Mouse (Mus musculus) heart, embryonic 11.5 days (tissue): ENCODE measurements around the gene Lingo4. TPM values are rescaled to one million over a fixed set of nuclear protein-coding genes. Genes with fewer than 3 reads are reported as not detected.
A peak's percentile ranks its signal among the peaks of the same experiment; 100 is the strongest.

Experiments used
- ATAC-seq: fragments of 200-750 bp; cut with Nextera tagmentation; replicated peaks from 2 replicates; pipeline ENCODE4 v1.8.0; 2017; ENCODE audit warnings: moderate library complexity; ENCODE audit not compliant: insufficient number of reproducible peaks, low FRiP score, low TSS enrichment
- H3K27ac ChIP-seq: fragments of 300-500 bp; sonication (generic); 2 replicates; pipeline ENCODE4 v1.5.1; 2014; ENCODE audit warnings: mild to moderate bottlenecking, low read depth, low read length
- H3K27me3 ChIP-seq: fragments of 300-500 bp; sonication (generic); 2 replicates; pipeline ENCODE4 v1.6.1; 2014; ENCODE audit warnings: mild to moderate bottlenecking, low read length, mixed read lengths; ENCODE audit not compliant: control insufficient read depth, insufficient read depth
- H3K36me3 ChIP-seq: fragments of 300-500 bp; sonication (generic); 2 replicates; pipeline ENCODE4 v1.6.1; 2014; ENCODE audit warnings: mild to moderate bottlenecking, low read length, moderate library complexity, mixed read lengths; ENCODE audit not compliant: control insufficient read depth, insufficient read depth
- H3K4me1 ChIP-seq: fragments of 300-500 bp; sonication (generic); 2 replicates; pipeline ENCODE4 v1.6.1; 2014; ENCODE audit warnings: low read length; ENCODE audit not compliant: control insufficient read depth, insufficient read depth
- H3K4me2 ChIP-seq: fragments of 300-500 bp; sonication (generic); 2 replicates; pipeline ENCODE4 v1.6.1; 2014; ENCODE audit warnings: mild to moderate bottlenecking, moderate library complexity
- H3K4me3 ChIP-seq: fragments of 300-500 bp; sonication (generic); 2 replicates; pipeline ENCODE4 v1.5.1; 2014; ENCODE audit warnings: low read depth, low read length
- H3K9ac ChIP-seq: fragments of 300-500 bp; sonication (generic); 2 replicates; pipeline ENCODE4 v1.6.1; 2014; ENCODE audit warnings: mild to moderate bottlenecking, low read depth, low read length, moderate library complexity
- H3K9me3 ChIP-seq: fragments of 300-500 bp; sonication (generic); replicated peaks from 2 replicates; pipeline ENCODE4 v1.6.1; 2016; ENCODE audit warnings: low read length; ENCODE audit not compliant: control insufficient read depth
- WGBS: fragments of 180-500 bp; shearing (Covaris S2); extraction: QIAGEN DNeasy Blood & Tissue Kit; methylation state at CpG from one replicate; pipeline ENCODE4 v1.1.7; 2014; ENCODE audit not compliant: insufficient replicate concordance; 5-methylcytosine and 5-hydroxymethylcytosine counted together
- polyA plus RNA-seq: library from polyadenylated mRNA; unstranded; fragments of >200 nt; fragmentation: Nextera tagmentation; extraction: Ambion mirVana; gene quantifications from 2 replicates; pipeline ENCODE4 v1.2.1, GENCODE M21; 2014

The Lingo4 gene
- polyA plus RNA-seq, 1 experiment from 2014 or later: not detected

GRCm38 (mm10) chr3:94369709-94370108 lies 28.6 kb upstream of the Lingo4 start:
- H3K4me3 ChIP-seq: no peak overlapping the region
- H3K9me3 ChIP-seq: no peaks in the 10 kb centered on the region
- no peak overlapping the region for H3K9ac ChIP-seq
- peaks cover 12% of the 10 kb centered on the region for H3K4me1 ChIP-seq
- ATAC-seq: no peak
- H3K27ac ChIP-seq: no peak overlapping the region
- no peaks in the 10 kb centered on the region for H3K36me3 ChIP-seq
- H3K27me3 ChIP-seq: peaks cover 23% of the 10 kb centered on the region
- no peak overlapping the region for H3K4me2 ChIP-seq
- WGBS: 17% methylated on average over 2 of the region's 2 CpGs

DNA sequence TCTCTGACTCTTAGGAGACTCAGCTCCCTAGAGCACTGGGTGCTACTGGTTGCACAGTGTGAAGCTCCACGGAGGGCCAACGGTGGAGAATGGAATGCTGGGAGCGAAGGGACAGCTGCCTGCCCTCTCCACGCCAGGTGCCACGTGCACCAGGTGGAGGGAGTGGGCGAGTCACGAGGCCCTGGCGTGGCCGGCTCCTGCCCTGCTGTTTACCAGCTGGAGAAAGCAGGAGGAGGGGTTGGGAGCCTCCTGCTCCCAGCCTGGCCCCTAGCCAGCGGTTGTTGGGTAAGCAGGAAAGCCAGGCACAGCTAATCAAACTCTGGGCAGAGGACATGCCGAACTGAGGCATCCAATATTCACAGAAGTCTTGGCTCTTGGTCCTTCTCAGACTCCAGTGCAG lies 26.7 kb upstream of the Lingo4 start:
- ATAC-seq: peak; percentile 33; the same call in 1 of the 2 replicates
- H3K4me1 ChIP-seq: peaks cover 12% of the 10 kb centered on the region
- no peaks in the 10 kb centered on the region for H3K9me3 ChIP-seq
- H3K4me3 ChIP-seq: peak overlapping the region; percentile 11; the same call in 1 of the 2 replicates
- H3K9ac ChIP-seq: peak overlapping the region; percentile 49; the same call in 1 of the 2 replicates
- no peak overlapping the region for H3K27ac ChIP-seq
- 2% methylated on average over 11 of the region's 11 CpGs for WGBS
- H3K36me3 ChIP-seq: no peaks in the 10 kb centered on the region
- peaks cover 18% of the 10 kb centered on the region for H3K27me3 ChIP-seq
- H3K4me2 ChIP-seq: peak overlapping the region; percentile 56

DNA sequence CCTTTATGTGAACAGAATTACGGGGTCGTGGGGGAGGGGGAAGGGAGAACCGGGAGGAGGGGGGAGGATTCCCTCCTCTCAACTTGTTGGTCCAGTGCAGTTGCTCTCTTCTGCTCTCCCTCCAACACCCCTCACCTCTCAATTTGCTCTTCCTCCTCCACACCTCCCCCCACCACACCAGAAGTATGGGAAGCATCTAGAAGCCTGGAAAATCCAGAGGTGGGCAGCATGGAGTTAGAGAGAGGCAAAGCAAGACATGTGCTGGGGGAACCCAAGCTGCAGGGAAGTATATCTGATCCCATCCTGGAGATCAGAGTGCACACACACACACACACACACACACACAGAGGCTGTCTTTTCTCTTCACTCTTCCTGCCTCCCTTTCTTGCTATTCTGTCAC lies 26.3 kb upstream of the Lingo4 start:
- Histone ChIP-seq H3K36me3 (no peaks in the 10 kb centered on the region), H3K4me3 (peak overlapping the region; percentile 11; the same call in 1 of the 2 replicates), H3K9me3 (no peaks in the 10 kb centered on the region), H3K27ac (no peak overlapping the region), H3K4me2 (peak overlapping the region; percentile 56), H3K4me1 (peaks cover 12% of the 10 kb centered on the region), H3K9ac (0 out of 2 replicates have a peak overlapping the region, but pooled peaks have one; percentile 49), H3K27me3 (peaks cover 18% of the 10 kb centered on the region)
- no peak for ATAC-seq
- WGBS: 3% methylated on average over 3 of the region's 3 CpGs

- Histone ChIP-seq H3K4me3 (peak within 1 kb of the TSS; percentile 23), H3K9ac (peak within 1 kb of the TSS; percentile 49; the same call in 1 of the 2 replicates), H3K4me2 (peak within 1 kb of the TSS; percentile 61), H3K9me3 (no peaks in the 10 kb centered on the region), H3K36me3 (no peaks in the 10 kb centered on the region), H3K4me1 (peaks cover 12% of the 10 kb centered on the region), H3K27ac (no peak within 1 kb of the TSS), H3K27me3 (peaks cover 18% of the 10 kb centered on the region)
- WGBS: 7% methylated on average over 5 of the region's 5 CpGs
- no peak for ATAC-seq
Observed at GRCm38 (mm10) chr3:94372641-94373040, 25.7 kb upstream of the Lingo4 start, which contains the start of gene Rorc. Gene Rorc, plus strand, starts transcription at chr3:94372794.

DNA sequence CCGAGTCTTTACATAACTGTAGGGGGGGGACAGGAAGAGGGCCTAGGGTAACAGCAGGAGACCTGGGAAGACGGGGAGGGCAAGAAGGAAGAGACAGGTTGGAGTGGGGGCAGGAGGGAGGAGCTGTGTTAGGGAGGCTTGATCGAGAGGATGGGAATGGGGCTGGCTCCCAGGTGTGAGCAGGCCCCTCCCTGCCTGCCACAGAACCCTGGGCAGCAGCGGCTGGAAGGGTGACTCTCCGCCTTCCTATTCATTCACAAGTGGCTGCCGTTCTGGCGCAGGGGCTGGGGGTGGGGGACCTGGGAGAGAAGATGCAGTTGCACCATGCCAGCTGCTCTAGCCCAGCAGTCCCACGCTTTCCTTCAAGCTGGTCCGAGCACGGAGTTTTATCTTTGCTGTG lies 25.2 kb upstream of the Lingo4 start:
- peaks cover 12% of the 10 kb centered on the region for H3K4me1 ChIP-seq
- no peaks in the 10 kb centered on the region for H3K9me3 ChIP-seq
- H3K4me3 ChIP-seq: peak overlapping the region; percentile 23; the same call in 1 of the 2 replicates
- H3K27ac ChIP-seq: no peak overlapping the region
- peak overlapping the region; percentile 61 for H3K4me2 ChIP-seq
- no peak for ATAC-seq
- H3K9ac ChIP-seq: no peak overlapping the region
- H3K36me3 ChIP-seq: no peaks in the 10 kb centered on the region
- 4% methylated on average over 10 of the region's 10 CpGs for WGBS
- peaks cover 18% of the 10 kb centered on the region for H3K27me3 ChIP-seq

- Histone ChIP-seq H3K4me1 (peaks cover 12% of the 10 kb centered on the region), H3K9ac (no peak overlapping the region), H3K4me3 (peak overlapping the region; percentile 23), H3K9me3 (no peaks in the 10 kb centered on the region), H3K27me3 (peaks cover 18% of the 10 kb centered on the region), H3K36me3 (no peaks in the 10 kb centered on the region), H3K4me2 (peak overlapping the region; percentile 61), H3K27ac (no peak overlapping the region)
- 1% methylated on average over 5 of the region's 5 CpGs for WGBS
- no peak for ATAC-seq
Observed at GRCm38 (mm10) chr3:94373597-94374011, 24.7 kb upstream of the Lingo4 start.

DNA sequence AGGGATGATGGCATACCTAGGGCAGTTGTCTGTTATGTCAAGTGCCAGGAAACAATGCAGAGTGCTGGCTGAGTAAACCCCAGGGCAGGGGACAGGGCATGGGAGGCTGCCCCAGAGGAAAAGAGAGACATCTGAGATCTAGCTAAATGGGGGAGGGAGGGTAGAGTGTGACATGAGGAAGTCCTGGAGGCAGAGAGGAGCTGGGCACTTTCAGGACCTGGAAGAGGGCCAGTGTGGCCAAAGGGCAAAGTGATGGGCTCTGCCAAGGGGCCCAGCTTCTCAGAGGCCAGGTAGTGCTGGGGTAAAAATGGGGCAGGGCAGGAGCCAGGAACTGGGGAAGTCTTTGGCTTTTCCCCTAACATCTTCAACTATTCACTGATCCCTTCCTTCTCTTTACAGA lies 23.7 kb upstream of the Lingo4 start:
- H3K9ac ChIP-seq: no peak overlapping the region
- H3K27ac ChIP-seq: no peak overlapping the region
- no peak overlapping the region for H3K4me2 ChIP-seq
- no peak overlapping the region for H3K4me3 ChIP-seq
- peaks cover 12% of the 10 kb centered on the region for H3K4me1 ChIP-seq
- no peaks in the 10 kb centered on the region for H3K36me3 ChIP-seq
- no peaks in the 10 kb centered on the region for H3K9me3 ChIP-seq
- H3K27me3 ChIP-seq: peaks cover 18% of the 10 kb centered on the region
- no peak for ATAC-seq

DNA sequence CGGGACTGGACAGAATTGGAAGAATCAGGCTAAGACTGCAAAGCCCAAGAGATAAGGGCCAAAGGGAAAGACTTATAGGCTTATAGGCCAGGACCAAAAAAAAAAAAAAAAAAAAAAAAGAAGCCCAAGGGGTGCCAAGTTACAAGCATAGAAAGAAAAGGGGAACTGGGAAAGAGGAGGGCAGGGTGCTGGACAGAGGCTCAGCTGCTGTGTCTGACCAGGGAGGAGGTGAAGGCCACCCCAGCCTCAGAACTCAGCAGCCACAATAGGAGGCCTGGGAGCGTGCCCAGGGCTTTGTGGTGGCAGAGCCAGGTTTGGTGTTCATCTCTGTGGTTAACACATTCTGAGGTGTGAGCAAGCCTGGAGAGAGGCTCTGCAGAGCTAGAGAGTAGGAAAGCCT lies 23.2 kb upstream of the Lingo4 start:
- 69% methylated on average over 2 of the region's 2 CpGs for WGBS
- Histone ChIP-seq H3K9ac (no peak overlapping the region), H3K4me3 (no peak overlapping the region)

DNA sequence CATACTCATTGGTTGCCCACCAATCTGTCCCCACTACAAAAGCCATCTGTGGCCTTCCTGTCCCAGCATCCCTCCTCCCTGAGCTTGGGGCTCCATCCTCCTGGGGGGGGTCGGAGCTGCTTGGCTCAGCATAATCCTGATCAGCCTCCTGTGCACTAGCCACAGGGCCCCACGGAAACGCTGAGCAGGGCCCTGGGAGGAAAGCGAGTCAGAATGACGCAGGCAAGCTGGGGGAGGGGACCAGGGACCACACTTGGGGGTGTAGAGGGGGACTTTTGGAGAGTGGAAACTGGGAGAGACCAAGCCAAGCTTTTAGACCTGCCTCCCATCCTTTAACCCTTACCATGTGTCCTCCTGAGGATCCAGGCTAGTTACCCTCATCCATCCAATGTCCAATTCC lies 22.5 kb upstream of the Lingo4 start:
- Histone ChIP-seq H3K27me3 (peaks cover 18% of the 10 kb centered on the region), H3K9ac (no peak overlapping the region), H3K36me3 (no peaks in the 10 kb centered on the region), H3K4me2 (no peak overlapping the region), H3K4me3 (no peak overlapping the region), H3K27ac (no peak overlapping the region), H3K4me1 (peaks cover 12% of the 10 kb centered on the region), H3K9me3 (no peaks in the 10 kb centered on the region)
- ATAC-seq: no peak
- WGBS: 48% methylated on average over 5 of the region's 5 CpGs

More for the DNA sequence above, 23.2 kb upstream of the Lingo4 start:
- ATAC-seq: no peak
- no peak overlapping the region for H3K4me2 ChIP-seq
- H3K4me1 ChIP-seq: peaks cover 12% of the 10 kb centered on the region
- peaks cover 18% of the 10 kb centered on the region for H3K27me3 ChIP-seq
- H3K9me3 ChIP-seq: no peaks in the 10 kb centered on the region
- H3K36me3 ChIP-seq: no peaks in the 10 kb centered on the region
- H3K27ac ChIP-seq: no peak overlapping the region
